Mouse (Mus musculus): ENCODE results near the gene Rimkla.
A peak's percentile ranks its signal among the peaks of the same experiment; 100 is the strongest.
"Not testable (repeated sequence)": the region's sequence is repeated elsewhere in the genome, so short reads cannot be mapped to it uniquely, and the experiment has no call there.

The Rimkla gene

DNA sequence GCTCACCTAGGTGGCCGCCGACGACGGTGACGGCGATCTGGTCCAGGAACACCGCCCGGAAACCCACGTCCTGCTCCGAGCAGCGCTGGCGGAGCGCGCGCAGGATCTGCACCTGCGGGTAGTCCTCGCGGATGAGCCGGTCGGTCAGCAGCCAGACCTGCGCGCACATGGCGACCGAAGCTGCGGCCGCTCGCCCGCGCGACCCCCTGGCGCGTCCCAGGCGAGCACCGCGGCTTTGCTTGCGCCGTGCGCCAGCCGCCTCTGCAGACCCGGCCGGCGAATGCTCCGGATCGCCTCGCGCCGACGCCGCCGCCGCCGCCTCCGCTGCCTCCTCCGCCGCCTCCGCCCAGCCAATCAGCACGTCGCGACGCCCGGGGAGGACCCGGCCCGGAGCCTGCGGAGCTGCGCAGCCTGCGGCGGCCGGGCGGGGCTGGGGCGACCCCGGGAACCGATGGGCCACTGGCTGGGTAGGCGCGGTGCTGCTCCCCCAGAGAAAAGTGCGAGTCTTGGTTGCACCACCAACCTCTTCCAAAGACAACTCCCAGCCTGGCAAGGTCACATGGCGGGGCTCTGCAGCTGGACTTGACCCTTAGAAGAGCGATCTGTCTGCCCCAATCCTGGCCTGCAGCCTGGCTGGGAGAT lies at the start of gene Rimkla:
Gene Rimkla, minus strand, starts transcription at position 338 of the 642 bp plus-strand sequence.
- peak; percentile 67 for DNase-seq (ENCODE audit: low read depth, low spot score)

DNA sequence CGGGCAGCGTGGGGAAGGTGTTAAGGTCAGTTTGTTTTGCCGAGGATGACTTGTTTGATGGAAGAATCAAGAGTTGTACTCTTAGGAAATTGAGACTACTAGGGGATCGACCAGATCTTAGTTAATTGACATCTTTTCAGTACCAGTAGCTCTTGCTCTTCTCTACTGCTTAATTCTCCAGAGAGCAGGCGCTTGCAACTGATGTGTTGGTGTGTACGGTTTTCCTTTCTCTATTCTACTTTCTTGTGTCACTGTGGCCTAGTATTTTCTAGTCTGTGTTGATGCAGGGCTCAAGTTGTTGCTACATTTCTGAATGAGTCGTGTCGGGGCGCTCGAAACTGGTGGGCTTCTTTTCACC lies 48.1 kb upstream of the Rimkla start:
- DNase-seq (ENCODE audit: low read depth, low spot score), result no peak

DNA sequence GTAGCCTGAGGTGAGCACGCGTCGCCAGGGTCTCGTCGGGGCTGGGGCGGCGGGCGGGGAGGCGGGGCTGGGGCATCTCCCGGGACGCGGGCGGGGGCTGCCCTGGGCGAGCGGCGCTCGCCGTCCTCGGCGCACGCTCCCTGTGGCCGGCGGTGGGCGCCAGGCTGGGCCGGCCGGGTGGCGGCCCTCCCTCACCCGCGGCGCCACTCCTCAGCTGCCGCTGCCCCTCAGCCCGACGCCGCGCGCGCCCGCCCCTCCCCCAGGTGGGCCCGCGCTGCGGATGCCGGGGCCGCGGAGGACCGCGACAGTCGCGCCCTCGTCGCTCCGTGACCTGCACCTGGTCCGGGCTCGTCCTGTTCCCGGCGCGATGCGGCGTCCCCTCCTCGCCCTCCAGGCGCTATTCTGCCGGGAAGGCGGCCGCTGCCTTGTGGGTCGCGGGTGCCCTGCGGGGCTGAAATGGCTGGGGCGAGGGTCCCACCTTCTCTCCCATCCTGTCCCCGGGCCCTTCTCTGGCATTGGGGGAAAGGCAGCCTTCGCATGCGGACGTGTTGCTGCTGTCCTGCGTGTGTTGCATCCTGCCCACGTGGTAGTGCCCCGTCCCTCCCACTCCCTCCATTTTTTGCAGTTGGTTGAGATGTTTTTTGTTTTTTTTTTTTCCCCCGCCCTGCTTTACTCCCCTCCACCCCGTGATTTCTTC lies 47.6 kb upstream of the Rimkla start:
- peak; percentile 79 for DNase-seq (ENCODE audit: low read depth, low spot score)

DNA sequence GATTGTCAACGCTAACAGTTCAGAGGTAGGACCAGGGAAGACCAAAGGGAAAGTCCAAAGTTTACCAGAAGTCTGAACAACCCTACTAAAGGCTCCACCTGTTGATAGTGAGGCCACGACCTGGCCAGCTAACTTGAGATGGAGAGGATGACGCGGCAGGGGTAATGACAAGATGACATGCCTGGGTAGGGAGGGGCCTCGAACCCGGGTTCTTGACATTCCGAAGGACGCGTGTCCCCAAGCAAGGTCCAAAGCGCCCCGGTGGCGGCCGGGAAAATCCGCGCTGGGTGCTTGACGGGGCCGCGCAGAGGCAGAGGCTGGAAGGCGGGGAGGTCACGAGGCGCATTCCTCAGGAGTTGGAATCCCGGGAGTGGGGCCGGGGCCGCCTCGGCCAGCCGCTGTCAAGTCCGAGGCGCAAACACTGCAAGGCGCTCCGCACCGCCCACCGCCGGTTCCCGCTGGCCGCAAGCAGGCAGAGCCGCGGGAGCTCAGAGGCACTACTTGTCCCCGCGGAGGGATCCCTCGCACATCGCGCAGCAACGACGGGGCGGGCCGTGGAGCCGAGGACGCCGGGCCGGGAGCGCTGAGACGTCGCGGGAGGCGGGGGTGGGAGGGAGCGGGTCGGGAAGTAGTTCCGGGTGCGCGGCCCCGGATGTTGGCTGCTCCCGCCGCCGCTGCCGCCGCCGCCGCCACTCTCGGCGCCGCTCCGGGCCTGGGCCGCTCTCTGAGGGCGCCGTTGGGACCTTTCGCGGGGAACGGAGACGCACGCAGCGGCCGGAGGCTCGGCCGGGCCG lies 46.8 kb upstream of the Rimkla start, which contains the start of gene Frg2f1:
Gene Frg2f1, minus strand, starts transcription at position 499 of the 794 bp plus-strand sequence.
- DNase-seq (ENCODE audit: low read depth, low spot score), result peak; percentile 97

DNA sequence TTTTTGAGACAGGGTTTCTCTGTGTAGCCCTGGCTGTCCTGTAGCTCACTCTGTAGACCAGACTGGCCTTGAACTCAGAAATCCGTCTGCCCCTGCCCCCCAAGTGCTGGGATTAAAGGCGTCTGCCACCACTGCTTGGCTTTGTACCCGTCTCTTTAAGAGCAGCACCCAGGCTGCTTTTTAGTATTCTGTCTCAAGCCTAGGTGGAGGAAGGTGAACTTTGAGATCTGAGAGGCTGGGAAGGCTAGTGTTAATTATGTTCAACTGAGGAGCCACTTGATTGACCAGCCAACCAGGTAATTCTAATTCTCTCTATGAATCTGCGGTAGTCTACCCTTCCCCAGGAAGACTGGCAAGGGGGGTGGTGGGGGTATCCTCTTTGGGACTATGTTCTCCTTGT lies 45.0 kb upstream of the Rimkla start:
- DNase-seq (ENCODE audit: low read depth, low spot score), result no peak

DNA sequence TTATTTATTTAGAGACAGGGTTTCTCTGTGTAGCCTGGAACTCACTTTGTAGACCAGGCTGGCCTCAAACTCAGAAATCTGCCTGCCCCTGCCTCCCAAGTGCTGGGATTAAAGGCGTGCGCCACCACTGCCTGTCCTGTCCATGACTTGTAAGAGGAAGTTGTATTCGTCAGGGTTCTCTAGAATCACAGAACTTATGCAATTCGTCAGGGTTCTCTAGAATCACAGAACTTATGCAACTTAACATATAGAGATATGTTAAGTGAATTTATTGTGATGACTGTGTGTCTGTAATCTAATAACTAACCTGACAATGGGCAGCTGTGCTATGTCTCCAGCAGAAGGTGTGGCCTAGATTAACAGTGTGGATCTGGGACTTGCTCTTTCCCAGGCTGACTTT lies 44.2 kb upstream of the Rimkla start, which contains the start of gene Foxj3:
Gene Foxj3, plus strand, starts transcription at position 390 of the 400 bp plus-strand sequence.
- DNase-seq (ENCODE audit: low read depth, low spot score), result not testable (repeated sequence)

DNA sequence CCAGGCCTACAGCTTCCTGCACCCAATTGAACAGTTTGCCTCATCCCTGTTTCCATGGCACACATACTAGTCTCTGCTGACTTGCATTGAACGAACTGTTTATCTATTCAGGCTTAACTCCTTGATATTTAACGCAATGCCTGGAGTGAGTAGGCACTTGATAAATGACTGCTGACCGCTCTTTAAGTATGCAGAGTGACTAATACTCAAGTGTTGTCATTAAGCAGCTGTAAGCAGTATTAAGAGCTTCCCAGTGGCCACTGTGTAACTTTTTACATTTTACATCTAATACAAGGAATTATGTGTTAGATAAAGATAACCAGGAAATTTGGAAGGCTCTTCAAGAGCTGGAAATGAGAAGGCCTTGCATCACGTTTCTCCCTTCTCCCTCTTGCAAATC lies 42.7 kb upstream of the Rimkla start:
- no peak for DNase-seq (ENCODE audit: low read depth, low spot score)

DNA sequence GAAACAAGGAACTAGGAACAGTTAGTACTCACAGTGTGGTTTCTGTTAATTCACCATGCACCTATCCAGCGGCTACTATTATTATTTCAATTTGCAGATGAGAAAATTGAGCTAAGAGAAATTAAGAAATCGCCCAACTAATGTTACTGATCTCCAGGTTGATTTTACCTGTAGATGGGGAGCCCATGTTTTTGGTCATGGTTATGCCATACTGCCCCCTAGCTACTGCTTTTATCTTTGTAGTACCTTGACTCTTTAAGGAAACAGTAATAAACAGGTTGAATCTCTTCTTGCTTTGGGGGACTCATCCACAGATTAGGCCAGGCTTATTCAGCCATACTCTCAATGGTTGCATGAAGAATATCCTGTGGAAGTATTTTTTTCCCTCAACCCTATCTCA lies 39.4 kb upstream of the Rimkla start:
- DNase-seq (ENCODE audit: low read depth, low spot score), result peak; percentile 65

DNA sequence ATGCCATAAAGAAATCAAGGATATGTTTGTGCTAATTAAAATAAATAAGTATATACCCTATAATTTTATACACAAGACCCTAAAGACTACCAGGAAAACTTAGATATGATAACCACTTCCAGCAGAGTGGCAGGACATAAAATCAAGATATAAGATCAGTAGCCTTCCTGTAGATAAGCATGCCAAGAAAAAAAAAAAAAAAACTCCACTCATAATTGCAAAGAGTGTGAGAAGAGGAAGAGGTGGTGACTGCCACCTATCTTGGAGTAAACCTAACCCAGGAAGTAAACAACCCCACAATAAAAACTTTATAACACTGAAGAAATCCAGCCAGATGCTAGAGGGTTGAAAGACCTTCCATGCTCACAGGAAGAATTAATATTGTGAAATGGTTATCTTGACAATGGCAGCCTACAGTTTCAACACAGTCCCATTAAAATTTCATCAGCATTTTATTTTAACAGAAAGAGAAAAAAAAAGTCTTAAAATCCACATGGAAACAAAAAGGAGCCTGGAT lies 34.0 kb upstream of the Rimkla start:
- DNase-seq (ENCODE audit: low read depth, low spot score), result no peak

DNA sequence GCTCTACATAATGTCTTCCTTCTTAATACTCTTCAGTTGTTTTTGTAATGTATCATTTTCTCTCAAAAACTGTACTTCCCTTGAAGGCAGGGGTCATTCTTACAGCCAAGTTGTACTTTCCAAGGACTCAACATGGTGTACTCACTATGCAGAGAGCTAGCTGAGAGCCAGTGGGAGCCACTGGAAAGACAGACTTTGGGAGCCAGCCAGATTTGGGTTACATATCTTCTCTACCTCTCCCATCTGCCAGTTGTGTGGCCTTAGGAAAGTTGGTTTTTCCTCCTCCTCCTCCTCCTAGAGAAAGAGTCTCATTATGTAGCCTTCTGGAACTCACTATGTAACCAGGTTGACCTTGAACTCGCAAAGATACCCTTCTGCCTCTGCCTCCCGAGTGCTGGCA lies 32.0 kb upstream of the Rimkla start:
- DNase-seq (ENCODE audit: low read depth, low spot score), result no peak

DNA sequence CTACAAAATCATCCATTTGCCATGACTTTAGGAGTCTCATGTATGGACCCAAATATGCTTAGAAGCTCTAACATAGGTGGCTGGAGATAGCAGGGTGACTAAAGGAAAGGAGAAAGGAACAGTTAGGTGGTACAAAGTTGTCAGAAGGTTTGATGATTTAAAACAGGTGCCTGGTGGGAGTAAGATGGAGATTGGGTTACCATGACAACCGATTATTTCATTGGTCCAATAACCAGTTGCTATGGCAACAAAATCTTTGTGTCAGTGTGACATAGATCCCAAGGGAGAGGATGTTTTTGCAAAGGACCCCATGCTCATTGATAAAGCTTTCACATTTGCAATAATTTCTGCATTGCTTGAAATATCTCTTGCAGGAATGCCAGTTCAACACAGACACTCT lies 31.6 kb upstream of the Rimkla start:
- no peak for DNase-seq (ENCODE audit: low read depth, low spot score)

DNA sequence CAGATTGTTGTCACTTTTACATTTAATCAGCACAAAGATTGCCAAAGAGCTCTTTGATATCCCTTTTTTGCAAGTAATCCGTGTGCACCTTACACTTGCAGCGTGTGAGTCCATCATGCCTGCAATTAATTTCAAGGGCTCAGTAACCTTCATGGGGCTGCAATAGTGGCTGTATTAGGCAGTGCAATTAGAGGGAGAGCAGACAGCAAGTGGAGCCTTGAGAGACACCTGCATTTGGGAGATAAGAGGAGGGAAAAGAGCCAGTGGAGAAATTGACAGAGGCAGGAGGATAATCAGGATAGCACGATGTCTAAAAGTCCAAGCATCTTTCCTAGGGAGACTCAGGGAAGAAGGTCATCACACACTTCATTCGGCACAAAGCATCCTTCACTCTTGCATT lies 31.1 kb upstream of the Rimkla start:
- DNase-seq (ENCODE audit: low read depth, low spot score), result no peak

DNA sequence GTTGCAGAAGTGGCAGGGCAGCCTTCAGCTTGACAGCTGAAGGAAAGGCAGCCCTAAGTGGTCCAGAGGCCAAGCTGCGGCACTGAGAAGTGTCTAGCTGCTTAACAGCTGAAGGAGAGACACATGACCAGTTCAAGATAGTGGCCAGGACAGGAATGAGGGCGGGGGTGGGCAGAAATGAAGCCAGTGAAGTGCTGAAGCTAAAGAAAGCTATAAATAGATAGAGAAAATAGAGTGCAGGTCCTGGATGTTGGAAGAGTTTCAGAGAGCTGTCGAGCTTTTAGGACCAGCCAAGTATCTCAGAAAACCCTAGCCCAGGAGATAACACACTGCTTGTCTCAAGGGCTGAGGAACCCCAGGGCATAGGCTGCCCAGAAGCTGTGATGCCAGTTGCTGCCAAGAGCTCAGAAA lies 20.3 kb upstream of the Rimkla start:
- no peak for DNase-seq (ENCODE audit: low read depth, low spot score)

DNA sequence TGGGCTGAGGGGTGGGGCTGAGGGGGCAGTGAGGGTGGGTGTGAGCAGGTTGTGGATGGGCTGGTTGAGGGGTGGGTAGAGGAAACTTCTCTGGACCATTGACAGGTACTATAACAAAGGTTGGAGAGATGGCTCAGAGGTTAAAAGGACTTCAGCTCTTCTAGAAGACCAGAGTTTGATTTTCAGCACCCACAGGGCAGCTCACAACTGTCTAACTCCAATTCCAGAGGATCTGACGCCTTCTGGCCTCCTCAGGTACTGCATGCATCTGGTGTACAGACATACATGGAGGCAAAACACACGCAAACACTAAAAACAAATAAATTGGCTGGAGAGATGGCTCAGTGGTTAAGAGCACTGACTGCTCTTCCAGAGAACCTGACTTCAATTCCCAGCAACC lies 19.2 kb upstream of the Rimkla start:
- DNase-seq (ENCODE audit: low read depth, low spot score), result peak; percentile 13

DNA sequence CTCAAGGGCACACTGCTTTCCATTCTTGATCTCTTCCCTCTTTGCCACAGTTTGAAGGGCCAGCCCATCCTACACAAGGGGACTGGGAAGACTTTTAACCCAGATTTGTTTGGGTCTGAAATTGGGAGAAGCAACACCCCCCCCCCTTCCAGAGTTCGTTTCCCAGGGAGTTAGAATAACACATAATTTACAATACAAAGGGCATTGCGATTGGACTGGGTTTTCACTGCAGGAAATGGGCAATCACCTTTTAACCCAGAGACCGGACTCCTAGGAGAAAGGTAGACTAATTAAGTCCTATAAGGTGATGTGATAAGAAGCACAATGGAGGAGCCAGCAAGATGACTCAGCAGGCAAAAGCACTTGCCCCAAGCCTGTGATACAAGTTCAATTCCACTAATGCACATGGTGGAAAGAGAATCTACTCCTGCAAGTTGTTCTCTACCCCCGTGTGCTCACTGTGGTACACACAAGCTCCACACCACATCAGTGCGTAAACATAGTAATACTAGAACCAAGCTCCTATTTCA lies 6.0 kb upstream of the Rimkla start:
- DNase-seq (ENCODE audit: low read depth, low spot score), result no peak

DNA sequence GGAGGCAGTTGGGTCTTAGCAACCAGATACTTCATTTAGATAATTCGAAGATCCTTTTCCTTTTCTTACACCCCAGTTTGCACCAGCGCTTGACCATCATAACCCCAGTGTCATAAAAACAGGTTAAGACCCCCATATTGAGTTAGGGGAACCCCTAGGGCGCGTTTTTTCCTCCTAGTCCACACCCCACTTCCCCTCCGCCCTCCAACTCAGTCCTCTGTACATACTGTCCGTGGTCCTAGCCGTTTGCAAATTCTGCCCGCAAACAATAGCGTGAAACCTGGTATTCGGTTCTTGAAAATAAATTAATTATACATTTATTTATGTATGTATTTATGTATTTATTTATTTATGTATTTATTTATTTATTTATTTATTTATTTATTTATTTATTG lies 502 bp upstream of the Rimkla start:
- DNase-seq (ENCODE audit: low read depth, low spot score), result no peak

DNA sequence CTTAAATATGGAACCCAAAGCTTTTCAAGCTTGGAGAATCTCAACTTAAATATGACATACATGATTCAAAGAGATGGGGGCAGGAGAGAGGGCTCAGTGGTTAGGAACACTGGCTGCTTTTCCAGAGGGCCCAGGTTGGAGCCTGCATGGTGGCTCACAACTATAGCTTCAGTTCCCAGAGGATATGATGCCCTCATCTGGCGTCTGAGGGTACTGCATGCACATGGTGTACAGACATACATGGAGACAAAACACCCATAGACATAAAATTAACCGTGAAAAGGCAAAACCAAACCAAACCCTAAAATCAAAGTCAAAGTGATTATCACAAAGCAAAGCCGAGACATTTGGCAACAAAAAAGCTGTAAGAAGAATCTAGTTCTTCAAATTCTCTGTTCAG lies 1.6 kb downstream of the Rimkla start:
- peak; percentile 43 for DNase-seq (ENCODE audit: low read depth, low spot score)

DNA sequence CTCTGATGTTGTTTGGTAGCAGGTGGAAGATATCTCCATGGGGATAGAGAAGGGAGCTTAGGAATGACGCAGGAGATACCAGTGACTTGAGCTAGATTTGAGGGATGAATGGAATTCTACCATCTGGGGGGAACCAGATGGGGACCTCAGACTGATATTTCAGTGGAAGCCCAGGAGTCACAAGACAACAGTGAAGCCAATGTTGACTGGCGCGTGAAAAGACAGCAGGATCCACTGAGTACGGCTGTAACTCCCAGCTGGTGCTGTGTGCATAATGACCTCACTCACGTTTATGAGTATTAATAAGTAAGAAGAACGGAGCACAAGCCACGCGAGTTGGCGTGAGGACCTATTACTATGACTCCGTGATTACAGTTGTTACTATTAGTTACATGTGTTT lies 2.8 kb downstream of the Rimkla start:
- DNase-seq (ENCODE audit: low read depth, low spot score), result no peak

DNA sequence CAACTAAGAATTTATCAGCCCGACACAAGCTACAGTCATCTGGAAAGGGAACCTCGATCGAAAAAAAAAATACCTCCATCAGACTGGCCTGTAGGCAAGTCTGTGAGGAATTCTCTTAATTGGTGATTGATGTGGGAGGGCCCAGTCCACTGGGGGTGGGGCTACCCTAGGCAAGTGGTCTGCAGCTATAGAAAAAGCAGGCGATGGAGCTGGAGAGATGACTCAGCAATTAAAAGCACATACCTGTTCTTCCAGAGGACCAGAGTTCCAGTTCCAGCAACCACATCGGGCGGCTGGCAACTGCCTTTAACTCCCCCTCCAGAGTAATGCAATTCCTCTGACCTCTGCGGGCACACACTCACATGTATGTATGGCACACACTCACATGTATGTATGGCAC lies 7.5 kb downstream of the Rimkla start:
- DNase-seq (ENCODE audit: low read depth, low spot score), result no peak

DNA sequence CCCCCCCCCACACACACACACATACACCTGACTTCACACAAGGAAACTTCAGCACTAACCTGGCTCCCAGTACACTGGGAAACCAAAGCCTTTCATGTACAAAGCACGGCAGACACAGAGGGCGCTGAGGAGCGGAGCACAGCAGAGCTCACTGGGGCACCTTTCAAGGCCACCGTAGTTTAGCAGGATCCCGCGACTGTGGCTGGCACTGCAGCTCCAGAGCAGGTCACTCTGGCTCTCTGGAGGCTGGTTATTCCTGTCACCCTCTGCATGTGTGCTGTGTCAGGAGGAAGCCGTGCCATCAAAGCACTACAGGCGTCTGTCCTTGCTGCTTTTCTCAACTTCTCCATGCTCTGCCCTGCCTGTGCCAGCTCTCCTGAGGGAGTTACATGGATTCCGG lies 9.4 kb downstream of the Rimkla start:
- DNase-seq (ENCODE audit: low read depth, low spot score), result no peak

DNA sequence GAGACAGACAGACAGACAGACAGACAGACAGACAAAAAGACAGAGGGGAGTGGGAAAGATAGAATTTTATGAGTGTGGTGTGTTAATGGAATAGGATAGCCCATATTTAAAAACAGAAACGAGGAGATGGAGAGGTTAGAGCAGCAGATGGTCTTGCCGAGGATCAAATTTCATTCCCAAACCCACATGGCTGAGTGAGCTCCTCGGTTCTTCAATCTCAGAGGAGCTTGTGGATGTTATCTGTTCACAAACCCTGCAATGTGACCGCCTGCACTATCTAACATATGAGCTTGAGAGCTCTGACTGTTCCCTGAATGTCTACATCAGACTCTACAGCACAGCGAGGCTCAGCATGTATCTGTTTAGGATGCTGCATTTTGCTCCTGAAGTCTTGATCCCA lies 19.3 kb downstream of the Rimkla start:
- DNase-seq (ENCODE audit: low read depth, low spot score), result no peak

DNA sequence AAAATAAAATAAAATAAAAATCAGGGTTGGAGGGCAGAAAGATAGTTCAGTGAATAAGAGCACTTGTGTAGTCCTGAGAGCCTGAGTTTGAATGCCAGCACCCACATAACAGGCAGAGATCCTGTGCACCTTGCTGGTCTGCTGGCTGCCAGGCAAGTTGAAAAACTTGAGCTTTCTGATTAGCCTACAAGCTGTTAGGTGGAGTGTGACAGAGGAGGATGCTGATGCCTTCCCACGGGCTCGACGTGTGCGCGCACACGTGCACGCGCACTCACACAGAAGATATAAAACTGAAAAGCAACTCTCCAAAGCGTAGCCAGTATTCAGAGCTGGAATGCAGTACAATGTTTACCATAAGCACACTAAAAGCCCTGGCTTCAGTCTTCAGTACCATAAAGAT lies 19.9 kb downstream of the Rimkla start:
- DNase-seq (ENCODE audit: low read depth, low spot score), result no peak

Measured in CD4-positive, CD25-positive, alpha-beta regulatory T cell, adult 2 months (primary cell).